Mouse (Mus musculus) C3H10T1/2 (cell line): Measurements from ENCODE around the gene Mras. TPM values are rescaled to one million over a fixed set of nuclear protein-coding genes. Genes with fewer than 3 reads are reported as not detected.

Experiments
- polyA plus RNA-seq, 2 experiments: library from polyadenylated mRNA; unstranded; fragments of >200 nt; fragmentation: generic; extraction: Trizol; gene quantifications; one replicate each; pipeline ENCODE4 v1.2.1; 2012; ENCODE audit warnings: missing spikeins in 2 of 2

Mras gene
- 10 to 100 TPM; 24.2 to 41.8 TPM for polyA plus RNA-seq

DNA sequence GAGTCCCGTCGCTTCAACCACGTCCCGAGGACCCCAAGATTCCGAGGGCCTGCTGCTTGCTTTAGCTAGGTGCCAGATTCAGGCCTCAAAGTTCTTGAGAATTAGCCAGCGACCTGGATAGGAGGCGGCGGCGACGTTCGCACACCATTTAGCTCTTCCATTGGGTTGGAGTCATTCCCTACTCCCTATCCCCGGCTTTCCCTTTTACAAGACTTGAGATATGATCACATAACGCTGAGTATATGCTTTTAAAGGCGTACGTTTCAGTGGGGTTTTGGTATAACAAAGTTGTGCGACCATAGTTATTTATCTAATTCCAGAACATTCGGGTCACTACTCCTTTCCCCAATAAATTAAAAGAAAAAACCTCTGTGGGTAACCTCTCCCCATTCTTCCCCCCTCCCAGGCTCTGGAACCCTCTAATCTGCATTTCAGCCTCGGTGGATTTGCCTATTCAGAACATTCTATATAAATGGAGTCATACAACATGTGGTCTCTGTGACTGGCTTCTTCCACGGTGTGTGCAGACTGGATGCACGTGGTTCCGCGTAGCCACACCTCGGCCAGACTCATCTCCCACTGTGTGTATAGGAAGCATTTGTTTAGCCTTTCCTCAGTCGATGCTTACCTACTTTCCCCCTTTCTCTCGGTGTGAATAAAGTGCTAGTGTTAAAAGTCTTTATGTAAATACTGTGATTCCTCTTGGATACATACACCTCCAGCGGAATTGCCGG, at the start of gene Mras:
Gene Mras (minus strand): TSS at position 351 of the 734 bp plus-strand sequence.

DNA sequence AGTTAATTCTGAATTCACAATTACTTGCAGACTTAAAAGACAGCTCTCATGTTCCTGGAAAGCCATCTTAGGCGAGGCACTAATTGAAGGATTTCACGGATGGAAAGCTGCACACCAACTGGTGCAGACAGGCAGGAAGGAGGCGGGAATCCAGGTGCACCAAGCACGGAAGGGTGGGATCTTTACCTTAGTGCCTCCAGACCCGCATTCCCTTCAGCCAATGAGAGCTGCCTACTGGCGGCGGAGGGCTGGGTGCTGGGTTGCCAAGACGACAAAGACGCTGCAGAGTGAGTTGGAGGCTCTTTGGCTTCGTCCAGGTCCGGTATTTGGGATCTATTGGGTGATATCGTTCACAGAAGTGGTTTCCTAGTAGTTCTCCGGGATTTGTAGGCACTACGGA, 14.0 kb upstream of the Mras start, which contains the start of gene Nme9:
Gene Nme9 (plus strand): TSS at position 315 of the 400 bp plus-strand sequence.

DNA sequence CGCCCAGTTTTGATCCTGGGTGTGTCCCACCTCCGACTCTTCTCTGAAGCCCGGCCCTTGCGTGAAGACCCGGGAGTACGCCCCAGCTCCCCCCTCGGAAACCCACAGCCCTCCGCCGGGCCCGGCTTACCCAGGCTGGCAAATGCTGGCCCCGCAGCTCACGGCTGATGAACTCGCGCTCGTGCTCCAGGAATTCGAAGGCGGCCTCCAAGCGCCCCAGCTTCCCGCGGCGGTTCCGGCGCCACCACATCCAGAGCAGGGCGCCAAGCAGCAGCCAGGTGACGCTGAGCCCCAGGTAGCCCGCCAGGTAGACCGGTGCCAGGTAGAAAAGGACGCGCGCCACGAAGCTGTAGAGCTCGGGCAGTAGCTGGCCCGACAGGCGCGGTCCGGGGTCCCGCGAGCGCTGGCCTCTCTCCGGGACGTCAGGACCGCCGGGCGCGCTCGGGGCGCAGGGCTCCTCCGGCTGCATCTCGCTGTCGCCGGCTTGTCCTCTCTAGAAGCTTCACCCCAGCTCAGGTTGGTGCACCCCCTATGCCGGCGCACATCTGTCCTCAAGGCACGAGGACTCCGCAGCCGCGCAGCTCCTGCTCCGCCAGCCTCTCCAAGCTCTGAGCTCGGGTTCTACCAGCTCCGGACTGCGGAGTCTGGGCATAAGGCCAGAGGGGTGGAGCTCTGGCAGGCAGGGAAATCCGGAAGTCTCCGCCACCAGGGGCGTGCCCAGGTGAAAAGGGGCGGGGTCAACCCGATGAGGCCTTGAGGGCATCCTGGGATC, 79.1 kb downstream of the Mras start, which contains the start of gene Esyt3:
Gene Esyt3 (minus strand): TSS at position 637 of the 772 bp plus-strand sequence.

Other genes with a start within 250 kb of the Mras start
- not detected for gene Faiml, start 200.1 kb downstream of the Mras start, polyA plus RNA-seq
- gene Cep70, start 194.0 kb downstream of the Mras start, polyA plus RNA-seq: 1 to 10 TPM in 1 of 2 experiments, under 1 TPM in 1; 0.11 to 2.5 TPM
- under 1 TPM; 0.02 to 0.37 TPM for gene Esyt3, start 78.8 kb downstream of the Mras start, polyA plus RNA-seq
- not detected for gene Nme9, start 14.1 kb upstream of the Mras start, polyA plus RNA-seq
- 1 to 10 TPM in 1 of 2 experiments, under 1 TPM in 1; 0.54 to 4.5 TPM for gene Armc8, start 131.5 kb upstream of the Mras start, polyA plus RNA-seq
- gene Dbr1, start 138.4 kb upstream of the Mras start, polyA plus RNA-seq: 1 to 10 TPM; 1.8 to 6.8 TPM
- not detected for gene A4gnt, start 175.1 kb upstream of the Mras start, polyA plus RNA-seq
- 1 to 10 TPM; 2.9 to 8.0 TPM for gene Dzip1l, start 192.1 kb upstream of the Mras start, polyA plus RNA-seq